Mouse (Mus musculus) kidney, embryonic 16.5 days (tissue): ENCODE results near the gene Dolk. TPM values are rescaled to one million over a fixed set of nuclear protein-coding genes. Genes with fewer than 3 reads are reported as not detected.

ENCODE experiments used
- ATAC-seq: fragments of 200-750 bp; cut with Nextera tagmentation; 2 replicates; pipeline ENCODE4 v1.8.0; 2017; ENCODE audit warnings: moderate TSS enrichment; ENCODE audit not compliant: low FRiP score, low TSS enrichment
- H3K27ac ChIP-seq: fragments of 300-500 bp; sonication (generic); 2 replicates; pipeline ENCODE4 v1.5.1; 2014; ENCODE audit warnings: low read length
- H3K27me3 ChIP-seq: fragments of 300-500 bp; sonication (generic); 2 replicates; pipeline ENCODE4 v1.6.1; 2014; ENCODE audit warnings: low read length, control low read depth, mixed read lengths; ENCODE audit not compliant: insufficient read depth
- H3K36me3 ChIP-seq: fragments of 300-500 bp; sonication (generic); 2 replicates; pipeline ENCODE4 v1.6.1; 2014; ENCODE audit warnings: low read length, control low read depth, mixed read lengths; ENCODE audit not compliant: insufficient read depth
- H3K4me1 ChIP-seq: fragments of 300-500 bp; sonication (generic); 2 replicates; pipeline ENCODE4 v1.6.1; 2014; ENCODE audit warnings: low read length, control low read depth, mixed read lengths; ENCODE audit not compliant: insufficient read depth
- H3K4me2 ChIP-seq: fragments of 300-500 bp; sonication (generic); replicated peaks from 2 replicates; pipeline ENCODE4 v1.6.1; 2014; ENCODE audit warnings: low read depth, low read length
- H3K4me3 ChIP-seq: fragments of 300-500 bp; sonication (generic); 2 replicates; pipeline ENCODE4 v1.5.1; 2014; ENCODE audit warnings: mild to moderate bottlenecking, low read length
- H3K9ac ChIP-seq: fragments of 300-500 bp; sonication (generic); replicated peaks from 2 replicates; pipeline ENCODE4 v1.6.1; 2014; ENCODE audit warnings: low read length
- H3K9me3 ChIP-seq: fragments of 300-500 bp; sonication (generic); 2 replicates; pipeline ENCODE4 v1.6.1; 2016; ENCODE audit warnings: low read length, control low read depth
- WGBS: fragments of 180-500 bp; shearing (Covaris S2); extraction: QIAGEN DNeasy Blood & Tissue Kit; methylation state at CpG from one replicate; pipeline ENCODE4 v1.1.7; 2014; 5-methylcytosine and 5-hydroxymethylcytosine counted together
- polyA plus RNA-seq: library from polyadenylated mRNA; unstranded; fragments of >200 nt; fragmentation: Nextera tagmentation; extraction: Ambion mirVana; gene quantifications from 2 replicates; pipeline ENCODE4 v1.2.1, GENCODE M21; 2015

Dolk gene
- polyA plus RNA-seq, 1 experiment from 2014 or later, result 44.2 TPM

DNA sequence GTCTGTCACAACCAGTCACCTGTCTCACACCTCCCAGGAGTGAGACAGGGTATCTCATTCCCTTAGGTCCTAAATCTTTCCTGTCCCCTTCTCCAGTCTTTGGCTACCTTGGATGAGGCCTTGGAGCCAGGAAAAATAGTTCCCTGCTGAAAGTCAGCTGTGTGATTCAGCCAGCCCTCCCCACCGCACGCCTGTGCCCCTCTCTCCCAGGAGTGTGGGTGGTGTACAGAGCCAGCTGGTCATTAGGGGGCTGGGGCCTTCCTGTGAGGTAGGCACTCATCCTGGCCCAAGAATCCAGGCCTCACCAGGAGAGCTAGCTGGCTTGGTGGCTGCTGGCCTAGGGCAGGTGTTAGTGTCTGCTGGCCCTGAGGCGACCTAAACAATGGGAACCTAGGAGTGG lies 33.6 kb downstream of the Dolk start:
- no peak for ATAC-seq

DNA sequence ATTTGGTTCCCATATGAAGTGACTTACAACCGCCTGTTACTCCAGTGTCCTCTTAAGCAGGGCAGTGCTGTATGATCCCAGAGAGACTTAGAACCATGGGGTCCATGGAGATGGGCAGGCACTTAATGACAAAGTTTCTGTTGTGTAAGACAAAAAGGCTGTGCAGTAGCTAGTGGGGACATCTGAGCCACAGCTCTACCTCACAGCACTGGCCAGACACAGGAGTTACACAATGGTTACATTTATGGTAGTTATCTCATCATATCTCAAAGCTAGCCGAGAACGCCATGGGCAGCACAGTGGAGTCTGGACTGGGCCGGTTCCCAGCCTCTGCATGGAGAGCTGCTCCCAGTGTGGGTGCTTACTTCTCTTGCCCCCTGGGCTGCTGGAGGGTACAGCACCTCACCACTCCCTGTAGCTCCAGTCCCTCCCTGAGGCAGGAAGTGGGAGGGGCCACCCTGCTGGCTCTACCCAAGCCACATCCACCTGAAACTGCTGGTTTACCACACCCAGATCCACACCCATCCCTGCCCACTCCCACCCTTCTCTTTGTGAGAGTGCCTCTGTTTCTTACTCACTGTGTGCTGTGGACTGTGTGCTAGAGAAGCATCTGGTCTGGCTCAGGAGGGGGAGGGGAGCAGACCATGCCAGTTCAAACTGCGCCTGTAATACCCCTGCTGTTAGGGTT lies 34.6 kb downstream of the Dolk start:
- H3K4me2 ChIP-seq, result no peak overlapping the region
- ATAC-seq, result peak; percentile 88
- H3K36me3 ChIP-seq, result peaks cover 21% of the 10 kb centered on the region
- H3K27ac ChIP-seq, result peak overlapping the region; percentile 66
- peaks cover 4% of the 10 kb centered on the region for H3K4me1 ChIP-seq
- H3K27me3 ChIP-seq, result no peaks in the 10 kb centered on the region
- no peak overlapping the region for H3K4me3 ChIP-seq
- H3K9me3 ChIP-seq, result no peaks in the 10 kb centered on the region
- WGBS, result 72% methylated on average over 5 of the region's 5 CpGs
- H3K9ac ChIP-seq, result no peak overlapping the region

More for the DNA sequence above, 33.6 kb downstream of the Dolk start:
- H3K4me1 ChIP-seq, result peaks cover 4% of the 10 kb centered on the region
- no peak overlapping the region for H3K4me2 ChIP-seq
- H3K9me3 ChIP-seq, result no peaks in the 10 kb centered on the region
- H3K9ac ChIP-seq, result no peak overlapping the region
- peak overlapping the region; percentile 66; the same call in 1 of the 2 replicates for H3K27ac ChIP-seq
- H3K36me3 ChIP-seq, result peaks cover 31% of the 10 kb centered on the region
- no peaks in the 10 kb centered on the region for H3K27me3 ChIP-seq
- WGBS, result 56% methylated on average over 3 of the region's 3 CpGs
- no peak overlapping the region for H3K4me3 ChIP-seq

DNA sequence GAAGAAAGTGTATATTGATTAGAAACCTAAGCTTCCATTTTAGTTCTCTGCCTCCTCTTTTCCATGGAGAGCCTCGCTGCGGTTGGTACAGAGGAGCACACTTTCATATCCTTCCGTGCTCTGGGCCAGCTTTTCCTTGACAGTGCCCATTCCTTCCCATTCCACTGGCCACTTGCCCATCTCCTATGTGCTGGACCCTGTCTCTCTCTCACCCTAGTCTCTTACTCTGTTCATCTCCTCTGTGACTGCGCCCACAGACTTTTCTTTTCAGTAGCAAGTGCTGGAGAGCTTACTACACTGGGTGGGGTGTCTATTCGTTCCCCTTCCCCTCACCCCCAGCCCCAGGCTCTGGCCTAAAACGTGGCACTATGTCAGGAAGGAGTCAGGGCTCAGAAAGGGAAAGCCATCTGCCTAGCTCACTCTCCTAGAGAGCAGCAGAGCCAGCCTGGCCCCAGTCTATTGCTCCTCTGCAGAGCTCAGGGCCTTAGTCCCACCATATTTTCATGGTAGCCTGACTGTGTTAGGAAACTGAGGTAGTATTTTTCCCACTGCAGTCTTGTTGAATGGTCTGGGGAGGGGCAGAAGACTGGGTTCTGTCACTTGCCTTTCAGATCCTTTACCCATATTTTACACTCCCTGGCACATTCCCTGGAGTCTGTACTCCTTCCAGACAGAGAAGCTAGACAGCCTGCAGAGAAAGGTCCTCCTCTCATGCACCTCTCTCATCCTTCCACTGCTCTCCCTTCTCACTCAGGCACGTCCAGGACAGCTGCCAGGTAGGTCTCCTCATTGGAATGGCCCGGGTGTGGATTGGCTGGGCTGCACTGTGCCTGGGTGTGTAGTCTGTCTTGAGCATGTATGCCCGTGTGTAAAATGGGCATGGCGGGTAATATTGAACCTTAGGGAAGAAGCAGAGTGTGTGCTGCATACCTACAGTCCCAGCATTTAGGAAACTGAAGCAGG lies 35.7 kb downstream of the Dolk start:
- no peak for ATAC-seq
- H3K4me3 ChIP-seq, result no peak overlapping the region
- H3K9ac ChIP-seq, result no peak overlapping the region
- no peak overlapping the region for H3K4me2 ChIP-seq
- H3K9me3 ChIP-seq, result no peaks in the 10 kb centered on the region
- H3K36me3 ChIP-seq, result peaks cover 10% of the 10 kb centered on the region
- 86% methylated on average over 10 of the region's 10 CpGs for WGBS
- H3K4me1 ChIP-seq, result peaks cover 4% of the 10 kb centered on the region
- no peaks in the 10 kb centered on the region for H3K27me3 ChIP-seq
- H3K27ac ChIP-seq, result no peak overlapping the region

DNA sequence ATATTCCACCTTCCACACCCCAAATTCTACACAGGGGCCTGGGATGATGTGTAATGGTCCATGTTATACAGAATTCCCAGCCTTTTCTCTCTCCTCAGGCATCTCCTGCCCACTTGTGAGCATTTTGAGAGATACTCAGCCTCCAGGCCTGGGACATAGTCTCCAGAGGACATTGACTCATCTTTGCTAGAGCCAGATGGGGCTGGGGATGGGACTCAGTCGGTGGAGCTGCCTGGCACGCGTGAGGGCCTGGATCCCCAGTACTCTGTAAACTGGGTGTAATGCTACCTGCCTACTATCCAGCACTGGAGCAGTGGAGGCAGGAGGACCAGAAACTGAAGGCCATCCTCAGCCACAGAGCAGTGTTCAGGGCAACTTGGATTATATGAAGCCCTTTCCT lies 37.0 kb downstream of the Dolk start:
- Histone ChIP-seq H3K27me3 (no peaks in the 10 kb centered on the region), H3K9ac (no peak overlapping the region), H3K4me1 (peaks cover 10% of the 10 kb centered on the region), H3K4me2 (no peak overlapping the region), H3K36me3 (peaks cover 12% of the 10 kb centered on the region), H3K9me3 (no peaks in the 10 kb centered on the region), H3K4me3 (no peak overlapping the region), H3K27ac (no peak overlapping the region)
- WGBS, result 90% methylated on average over 3 of the region's 3 CpGs
- no peak for ATAC-seq

DNA sequence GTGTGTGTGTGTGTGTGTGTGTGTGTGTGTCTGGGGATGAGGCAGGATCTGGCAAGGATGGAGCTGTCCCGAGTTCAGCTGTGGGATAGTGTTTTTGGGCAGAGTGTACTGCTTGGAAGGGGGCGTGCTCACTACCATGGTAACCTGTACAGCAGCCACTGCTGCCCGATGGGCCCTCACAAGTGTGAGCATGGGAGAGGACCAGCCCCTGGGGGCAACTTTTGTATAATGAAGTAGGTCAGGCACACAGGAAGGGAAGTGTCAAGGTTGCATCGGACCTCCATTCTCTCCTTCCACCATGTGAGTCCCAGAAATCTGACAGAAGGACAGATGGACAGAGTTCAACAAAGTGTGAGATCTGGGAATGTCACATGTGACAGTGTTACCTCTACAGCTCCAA lies 38.5 kb downstream of the Dolk start:
- 59% methylated on average over 4 of the region's 4 CpGs for WGBS
- no peaks in the 10 kb centered on the region for H3K27me3 ChIP-seq
- H3K36me3 ChIP-seq, result peaks cover 14% of the 10 kb centered on the region
- peaks cover 14% of the 10 kb centered on the region for H3K4me1 ChIP-seq
- H3K4me2 ChIP-seq, result no peak overlapping the region
- H3K9ac ChIP-seq, result no peak overlapping the region
- no peak overlapping the region for H3K4me3 ChIP-seq
- H3K27ac ChIP-seq, result no peak overlapping the region
- ATAC-seq, result no peak
- no peaks in the 10 kb centered on the region for H3K9me3 ChIP-seq

DNA sequence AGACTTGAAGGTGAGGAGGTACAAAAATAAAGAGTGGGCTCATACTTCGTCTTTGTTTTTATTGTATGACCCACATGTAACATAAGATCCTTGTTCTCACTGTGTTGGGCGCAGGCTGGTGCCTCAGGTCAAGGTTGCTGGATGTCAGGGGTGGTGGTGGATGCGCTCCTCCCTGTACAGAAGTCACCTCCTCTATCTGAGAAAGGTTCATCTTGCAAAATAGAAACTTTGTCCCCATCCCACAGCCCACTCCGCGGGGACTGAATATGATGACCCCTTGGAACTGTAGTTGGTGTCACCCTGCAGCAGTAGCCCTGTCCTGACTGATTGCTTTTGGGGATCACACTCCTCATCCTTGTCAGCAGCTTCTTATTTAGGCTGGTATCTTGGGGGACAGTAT lies 39.1 kb downstream of the Dolk start:
- H3K27me3 ChIP-seq, result no peaks in the 10 kb centered on the region
- peaks cover 15% of the 10 kb centered on the region for H3K36me3 ChIP-seq
- H3K9me3 ChIP-seq, result no peaks in the 10 kb centered on the region
- H3K9ac ChIP-seq, result no peak overlapping the region; the same call in 1 of the 2 replicates
- H3K4me3 ChIP-seq, result no peak overlapping the region
- H3K4me1 ChIP-seq, result peaks cover 18% of the 10 kb centered on the region
- H3K4me2 ChIP-seq, result no peak overlapping the region
- no peak for ATAC-seq
- WGBS, result 64% methylated on average over 5 of the region's 5 CpGs
- no peak overlapping the region for H3K27ac ChIP-seq

DNA sequence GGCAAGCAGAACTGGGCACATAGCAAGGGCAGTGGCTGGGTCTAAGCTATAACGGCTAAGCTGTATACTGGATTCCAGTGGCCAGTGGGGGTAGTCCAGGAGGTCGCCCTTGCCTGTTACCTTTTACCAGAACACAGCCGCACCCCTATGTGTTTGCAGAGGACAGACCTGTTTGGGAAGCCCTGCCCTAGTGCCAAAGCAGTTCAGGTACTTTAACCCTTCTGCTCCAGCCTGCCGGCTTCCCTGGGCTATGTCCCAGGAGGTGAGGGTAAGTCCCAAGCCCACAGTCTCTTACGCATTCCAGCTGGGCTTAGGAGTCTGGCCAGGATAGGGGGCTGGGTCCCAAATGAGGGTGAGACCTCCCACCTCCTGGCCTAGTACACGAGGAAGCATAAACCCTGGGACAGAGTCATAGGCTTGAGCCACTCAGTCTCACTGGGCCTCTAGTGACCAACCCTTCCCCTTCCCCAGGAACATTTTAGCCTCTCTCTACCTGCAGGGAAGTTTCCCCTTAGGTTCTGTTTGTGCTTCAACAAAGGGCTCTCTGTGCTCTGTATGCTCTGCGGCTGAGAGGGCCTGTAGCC lies 41.4 kb downstream of the Dolk start:
- Histone ChIP-seq H3K4me1 (peaks cover 17% of the 10 kb centered on the region), H3K4me3 (no peak overlapping the region), H3K9ac (no peak overlapping the region), H3K27me3 (no peaks in the 10 kb centered on the region), H3K4me2 (no peak overlapping the region), H3K36me3 (peaks cover 31% of the 10 kb centered on the region), H3K27ac (peak overlapping the region; percentile 43; the same call in 1 of the 2 replicates), H3K9me3 (no peaks in the 10 kb centered on the region)
- no peak for ATAC-seq
- 65% methylated on average over 7 of the region's 7 CpGs for WGBS

DNA sequence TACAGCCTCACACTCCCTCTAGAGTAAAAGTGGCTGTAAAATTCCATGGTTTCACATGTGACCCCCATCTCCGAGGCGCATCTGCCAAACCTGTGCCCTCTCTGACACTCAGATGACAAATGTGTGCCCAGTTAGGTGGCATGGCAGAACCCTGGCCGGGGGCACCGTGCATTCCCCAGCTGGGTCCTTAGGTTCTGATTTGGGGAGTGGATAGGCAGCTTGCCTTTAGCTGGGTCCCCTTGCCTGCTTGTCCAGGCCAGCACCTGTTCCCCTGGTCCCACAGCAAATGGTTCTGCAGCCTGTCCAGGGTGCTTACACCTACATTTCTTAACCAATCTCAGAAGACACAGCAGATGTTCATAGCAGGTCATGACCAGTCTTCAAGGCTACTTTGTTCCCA lies 42.7 kb downstream of the Dolk start:
- H3K27me3 ChIP-seq, result no peaks in the 10 kb centered on the region
- no peaks in the 10 kb centered on the region for H3K9me3 ChIP-seq
- peak overlapping the region; percentile 44; the same call in 1 of the 2 replicates for H3K27ac ChIP-seq
- WGBS, result 79% methylated on average over 4 of the region's 4 CpGs
- peaks cover 30% of the 10 kb centered on the region for H3K36me3 ChIP-seq
- H3K9ac ChIP-seq, result no peak overlapping the region
- peaks cover 30% of the 10 kb centered on the region for H3K4me1 ChIP-seq
- H3K4me2 ChIP-seq, result no peak overlapping the region
- H3K4me3 ChIP-seq, result no peak overlapping the region
- no peak for ATAC-seq

DNA sequence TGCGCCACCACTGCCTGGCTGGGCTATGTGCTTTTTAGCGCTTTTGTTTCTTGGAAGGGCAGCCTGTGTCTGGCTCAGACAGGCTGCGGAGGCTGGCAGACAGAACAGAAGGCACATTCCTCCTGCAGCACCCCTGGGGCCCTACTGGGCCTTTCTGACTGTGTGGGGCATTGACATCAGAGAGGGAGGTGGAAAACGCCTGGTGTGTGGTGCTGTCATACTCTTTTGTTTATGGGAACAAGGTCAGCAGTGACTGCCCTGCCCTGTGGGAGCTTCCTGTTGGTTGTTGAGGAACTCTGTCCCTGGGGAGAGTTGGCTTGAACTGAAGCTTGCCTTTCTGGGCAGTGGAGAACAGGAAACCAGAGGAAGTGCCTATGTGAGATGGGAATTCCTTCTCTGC lies 43.6 kb downstream of the Dolk start:
- Histone ChIP-seq H3K27ac (peak overlapping the region; percentile 44; the same call in 1 of the 2 replicates), H3K9ac (no peak overlapping the region), H3K27me3 (no peaks in the 10 kb centered on the region), H3K4me1 (peaks cover 32% of the 10 kb centered on the region), H3K4me2 (no peak overlapping the region), H3K36me3 (peaks cover 24% of the 10 kb centered on the region), H3K4me3 (no peak overlapping the region), H3K9me3 (no peaks in the 10 kb centered on the region)
- 36% methylated on average over 4 of the region's 4 CpGs for WGBS
- ATAC-seq, result peak; percentile 50
